Mouse (Mus musculus) lung, postnatal 4 days (tissue): ENCODE measurements around the gene Arhgef15.
"Not testable (repeated sequence)": the region's sequence is repeated elsewhere in the genome, so short reads cannot be mapped to it uniquely, and the experiment has no call there.

Experiments used
- DNase-seq, 2 experiments: peaks; one replicate each; pipeline ENCODE4 v3.0.0; 2021

The Arhgef15 gene

GRCm38 (mm10) chr11:68963405-68963804 lies 6.1 kb upstream of the Arhgef15 start:
- DNase-seq: no peak

GRCm38 (mm10) chr11:68962159-68962558 lies 4.9 kb upstream of the Arhgef15 start:
- not testable (repeated sequence) for DNase-seq

GRCm38 (mm10) chr11:68961596-68961995 lies 4.3 kb upstream of the Arhgef15 start:
- no peak for DNase-seq

GRCm38 (mm10) chr11:68957971-68958370 lies 691 bp upstream of the Arhgef15 start:
- DNase-seq: no peak

- peak; percentile 57 to 69 for DNase-seq
Observed at GRCm38 (mm10) chr11:68956697-68957096, 583 bp downstream of the Arhgef15 start.

- peak; percentile 41 to 52 for DNase-seq
Observed at GRCm38 (mm10) chr11:68956107-68956506, 1.2 kb downstream of the Arhgef15 start.

- DNase-seq: no peak
Observed at GRCm38 (mm10) chr11:68955473-68955872, 1.8 kb downstream of the Arhgef15 start.

- DNase-seq: no peak
Observed at GRCm38 (mm10) chr11:68954408-68954807, 2.9 kb downstream of the Arhgef15 start.

- DNase-seq: no peak
Observed at GRCm38 (mm10) chr11:68953903-68954302, 3.4 kb downstream of the Arhgef15 start.

GRCm38 (mm10) chr11:68947542-68947993 lies 9.7 kb downstream of the Arhgef15 start:
- no peak for DNase-seq

GRCm38 (mm10) chr11:68946806-68947440 lies 10.4 kb downstream of the Arhgef15 start:
- DNase-seq: no peak

GRCm38 (mm10) chr11:68946001-68946400 lies 11.3 kb downstream of the Arhgef15 start:
- DNase-seq: no peak

GRCm38 (mm10) chr11:68945245-68945644 lies 12.0 kb downstream of the Arhgef15 start:
- no peak for DNase-seq

- DNase-seq: no peak
Observed at GRCm38 (mm10) chr11:68942731-68943130, 14.5 kb downstream of the Arhgef15 start.

- no peak for DNase-seq
Observed at GRCm38 (mm10) chr11:68940516-68940915, 16.8 kb downstream of the Arhgef15 start.

GRCm38 (mm10) chr11:68939451-68940304 lies 17.6 kb downstream of the Arhgef15 start:
- peak; percentile 90 for DNase-seq

- not testable (repeated sequence) for DNase-seq
Observed at GRCm38 (mm10) chr11:68936951-68937350, 20.3 kb downstream of the Arhgef15 start.

GRCm38 (mm10) chr11:68933885-68934507 lies 23.3 kb downstream of the Arhgef15 start:
- DNase-seq: no peak

- no peak for DNase-seq
Observed at GRCm38 (mm10) chr11:68929947-68930346, 27.3 kb downstream of the Arhgef15 start.

GRCm38 (mm10) chr11:68926981-68927380 lies 30.3 kb downstream of the Arhgef15 start, which contains the start of gene Odf4:
TSS of gene Odf4 (minus strand) at chr11:68927081.
- DNase-seq: no peak

GRCm38 (mm10) chr11:68924749-68925148 lies 32.5 kb downstream of the Arhgef15 start:
- no peak for DNase-seq

- no peak for DNase-seq
Observed at GRCm38 (mm10) chr11:68923191-68923590, 34.1 kb downstream of the Arhgef15 start.

- DNase-seq: no peak
Observed at GRCm38 (mm10) chr11:68914566-68914965, 42.7 kb downstream of the Arhgef15 start.
